Mouse (Mus musculus): Measurements from ENCODE around the gene Rnf213. TPM values are rescaled to one million over a fixed set of nuclear protein-coding genes. Genes with fewer than 3 reads are reported as not detected.

The Rnf213 gene
- polyA plus RNA-seq (2014; fragmentation: Nextera tagmentation; extraction: Ambion mirVana): 3.1 and 3.5 TPM in 2 replicates

GRCm38 (mm10) chr11:119392800-119393482 is at the start of gene Rnf213:
Gene Rnf213 (plus strand): TSS chr11:119393100.
- peaks cover 11% of the 10 kb centered on the region for H3K4me1 ChIP-seq (ENCODE audit: control insufficient read depth, insufficient read depth, low read length)
- WGBS: 2% methylated on average over 19 of the region's 19 CpGs
- no peaks in the 10 kb centered on the region for H3K36me3 ChIP-seq (ENCODE audit: control insufficient read depth, insufficient read depth, low read length)
- peak within 1 kb of the TSS; percentile 85 for H3K4me2 ChIP-seq (ENCODE audit: low read depth, severe bottlenecking)
- DNase-seq (ENCODE audit: low spot score): peak; percentile 73
- H3K9me3 ChIP-seq (ENCODE audit: control insufficient read depth, low read length): no peaks in the 10 kb centered on the region
- peak within 1 kb of the TSS; percentile 51 for H3K9ac ChIP-seq (ENCODE audit: low read length)
- H3K27me3 ChIP-seq (ENCODE audit: control insufficient read depth, insufficient read depth, low read length): peaks cover 32% of the 10 kb centered on the region
- H3K4me3 ChIP-seq (ENCODE audit: low read depth, low read length): peak within 1 kb of the TSS; percentile 34
- no peak within 1 kb of the TSS for H3K27ac ChIP-seq (replicated peaks; ENCODE audit: low read depth, low read length)
- ATAC-seq (ENCODE audit: insufficient number of reproducible peaks, low FRiP score, low TSS enrichment, low read depth): 0 out of 2 replicates have a peak, but pooled peaks have one; percentile 44

- ATAC-seq (ENCODE audit: insufficient number of reproducible peaks, low FRiP score, low TSS enrichment, low read depth) (no peak), DNase-seq (ENCODE audit: low spot score) (no peak)
- H3K4me3 ChIP-seq (ENCODE audit: low read depth, low read length): no peak overlapping the region
- WGBS: 90% methylated on average over 8 of the region's 8 CpGs
- H3K9me3 ChIP-seq (ENCODE audit: control insufficient read depth, low read length): no peaks in the 10 kb centered on the region
- H3K36me3 ChIP-seq (ENCODE audit: control insufficient read depth, insufficient read depth, low read length): no peaks in the 10 kb centered on the region
- no peak overlapping the region for H3K9ac ChIP-seq (ENCODE audit: low read length)
- no peak overlapping the region for H3K4me2 ChIP-seq (ENCODE audit: low read depth, severe bottlenecking)
- no peak overlapping the region for H3K27ac ChIP-seq (replicated peaks; ENCODE audit: low read depth, low read length)
- no peaks in the 10 kb centered on the region for H3K4me1 ChIP-seq (ENCODE audit: control insufficient read depth, insufficient read depth, low read length)
- H3K27me3 ChIP-seq (ENCODE audit: control insufficient read depth, insufficient read depth, low read length): no peaks in the 10 kb centered on the region
Measured at GRCm38 (mm10) chr11:119344178-119344577, 48.7 kb upstream of the Rnf213 start.

- no peak for ATAC-seq (ENCODE audit: insufficient number of reproducible peaks, low FRiP score, low TSS enrichment, low read depth)
- DNase-seq (ENCODE audit: low spot score): no peak
- H3K36me3 ChIP-seq (ENCODE audit: control insufficient read depth, insufficient read depth, low read length): no peaks in the 10 kb centered on the region
- no peaks in the 10 kb centered on the region for H3K9me3 ChIP-seq (ENCODE audit: control insufficient read depth, low read length)
- H3K4me3 ChIP-seq (ENCODE audit: low read depth, low read length): no peak overlapping the region
- H3K27ac ChIP-seq (replicated peaks; ENCODE audit: low read depth, low read length): no peak overlapping the region
- no peaks in the 10 kb centered on the region for H3K27me3 ChIP-seq (ENCODE audit: control insufficient read depth, insufficient read depth, low read length)
- H3K4me2 ChIP-seq (ENCODE audit: low read depth, severe bottlenecking): no peak overlapping the region
- H3K4me1 ChIP-seq (ENCODE audit: control insufficient read depth, insufficient read depth, low read length): no peaks in the 10 kb centered on the region
- no peak overlapping the region for H3K9ac ChIP-seq (ENCODE audit: low read length)
- 71% methylated on average over 6 of the region's 6 CpGs for WGBS
Measured at GRCm38 (mm10) chr11:119344865-119345264, 48.0 kb upstream of the Rnf213 start.

GRCm38 (mm10) chr11:119347125-119347524 is 45.8 kb upstream of the Rnf213 start:
- Histone ChIP-seq H3K9me3 (ENCODE audit: control insufficient read depth, low read length) (no peaks in the 10 kb centered on the region), H3K4me1 (ENCODE audit: control insufficient read depth, insufficient read depth, low read length) (no peaks in the 10 kb centered on the region), H3K9ac (ENCODE audit: low read length) (no peak overlapping the region), H3K36me3 (ENCODE audit: control insufficient read depth, insufficient read depth, low read length) (no peaks in the 10 kb centered on the region), H3K4me2 (ENCODE audit: low read depth, severe bottlenecking) (no peak overlapping the region), H3K27ac (replicated peaks; ENCODE audit: low read depth, low read length) (no peak overlapping the region), H3K4me3 (ENCODE audit: low read depth, low read length) (no peak overlapping the region), H3K27me3 (ENCODE audit: control insufficient read depth, insufficient read depth, low read length) (no peaks in the 10 kb centered on the region)
- WGBS: 85% methylated on average over 4 of the region's 4 CpGs
- ATAC-seq (ENCODE audit: insufficient number of reproducible peaks, low FRiP score, low TSS enrichment, low read depth) (no peak), DNase-seq (ENCODE audit: low spot score) (no peak)

GRCm38 (mm10) chr11:119352113-119352512 is 40.8 kb upstream of the Rnf213 start:
- Histone ChIP-seq H3K36me3 (ENCODE audit: control insufficient read depth, insufficient read depth, low read length) (no peaks in the 10 kb centered on the region), H3K9ac (ENCODE audit: low read length) (0 out of 2 replicates have a peak overlapping the region, but pooled peaks have one; percentile 7), H3K27me3 (ENCODE audit: control insufficient read depth, insufficient read depth, low read length) (no peaks in the 10 kb centered on the region), H3K4me3 (ENCODE audit: low read depth, low read length) (no peak overlapping the region), H3K27ac (replicated peaks; ENCODE audit: low read depth, low read length) (no peak overlapping the region), H3K4me2 (ENCODE audit: low read depth, severe bottlenecking) (no peak overlapping the region), H3K4me1 (ENCODE audit: control insufficient read depth, insufficient read depth, low read length) (peaks cover 10% of the 10 kb centered on the region), H3K9me3 (ENCODE audit: control insufficient read depth, low read length) (no peaks in the 10 kb centered on the region)
- DNase-seq (ENCODE audit: low spot score): no peak
- WGBS: 77% methylated on average over 7 of the region's 7 CpGs
- no peak for ATAC-seq (ENCODE audit: insufficient number of reproducible peaks, low FRiP score, low TSS enrichment, low read depth)

GRCm38 (mm10) chr11:119353946-119354345 is 39.0 kb upstream of the Rnf213 start:
- no peak for DNase-seq (ENCODE audit: low spot score)
- Histone ChIP-seq H3K27ac (replicated peaks; ENCODE audit: low read depth, low read length) (no peak overlapping the region), H3K36me3 (ENCODE audit: control insufficient read depth, insufficient read depth, low read length) (no peaks in the 10 kb centered on the region), H3K9ac (ENCODE audit: low read length) (no peak overlapping the region), H3K27me3 (ENCODE audit: control insufficient read depth, insufficient read depth, low read length) (no peaks in the 10 kb centered on the region), H3K4me3 (ENCODE audit: low read depth, low read length) (no peak overlapping the region), H3K4me2 (ENCODE audit: low read depth, severe bottlenecking) (peak overlapping the region; percentile 85; the same call in 1 of the 2 replicates), H3K9me3 (ENCODE audit: control insufficient read depth, low read length) (no peaks in the 10 kb centered on the region), H3K4me1 (ENCODE audit: control insufficient read depth, insufficient read depth, low read length) (peaks cover 10% of the 10 kb centered on the region)
- ATAC-seq (ENCODE audit: insufficient number of reproducible peaks, low FRiP score, low TSS enrichment, low read depth): no peak
- WGBS: 87% methylated on average over 4 of the region's 4 CpGs

- Histone ChIP-seq H3K4me1 (ENCODE audit: control insufficient read depth, insufficient read depth, low read length) (peaks cover 10% of the 10 kb centered on the region), H3K27me3 (ENCODE audit: control insufficient read depth, insufficient read depth, low read length) (no peaks in the 10 kb centered on the region), H3K27ac (replicated peaks; ENCODE audit: low read depth, low read length) (no peak overlapping the region), H3K9me3 (ENCODE audit: control insufficient read depth, low read length) (no peaks in the 10 kb centered on the region), H3K9ac (ENCODE audit: low read length) (peak overlapping the region; percentile 74), H3K4me2 (ENCODE audit: low read depth, severe bottlenecking) (peak overlapping the region; percentile 85), H3K36me3 (ENCODE audit: control insufficient read depth, insufficient read depth, low read length) (no peaks in the 10 kb centered on the region), H3K4me3 (ENCODE audit: low read depth, low read length) (peak overlapping the region; percentile 61)
- DNase-seq (ENCODE audit: low spot score): no peak
- WGBS: 6% methylated on average over 23 of the region's 23 CpGs
- no peak for ATAC-seq (ENCODE audit: insufficient number of reproducible peaks, low FRiP score, low TSS enrichment, low read depth)
Measured at GRCm38 (mm10) chr11:119354798-119355442, 38.0 kb upstream of the Rnf213 start.

- H3K27me3 ChIP-seq (ENCODE audit: control insufficient read depth, insufficient read depth, low read length): no peaks in the 10 kb centered on the region
- H3K27ac ChIP-seq (replicated peaks; ENCODE audit: low read depth, low read length): no peak within 1 kb of the TSS
- peak within 1 kb of the TSS; percentile 74 for H3K9ac ChIP-seq (ENCODE audit: low read length)
- under 1% methylated on average over 40 of the region's 40 CpGs for WGBS
- H3K4me3 ChIP-seq (ENCODE audit: low read depth, low read length): peak within 1 kb of the TSS; percentile 61
- no peaks in the 10 kb centered on the region for H3K9me3 ChIP-seq (ENCODE audit: control insufficient read depth, low read length)
- DNase-seq (ENCODE audit: low spot score) (peak; percentile 90), ATAC-seq (ENCODE audit: insufficient number of reproducible peaks, low FRiP score, low TSS enrichment, low read depth) (peak; percentile 80)
- H3K36me3 ChIP-seq (ENCODE audit: control insufficient read depth, insufficient read depth, low read length): no peaks in the 10 kb centered on the region
- peaks cover 10% of the 10 kb centered on the region for H3K4me1 ChIP-seq (ENCODE audit: control insufficient read depth, insufficient read depth, low read length)
- peak within 1 kb of the TSS; percentile 85 for H3K4me2 ChIP-seq (ENCODE audit: low read depth, severe bottlenecking)
Measured at GRCm38 (mm10) chr11:119355443-119356385, 37.2 kb upstream of the Rnf213 start, which contains the start of the genes Sgsh and Slc26a11. Gene Sgsh (minus strand): TSS chr11:119355536. Gene Slc26a11 (plus strand): TSS chr11:119355557.
